Mouse (Mus musculus) thymus, postnatal 14 days (tissue): ENCODE measurements around the gene Tfr2.

Source experiments
- DNase-seq: peaks from one replicate; pipeline ENCODE4 v3.0.0; 2021

Gene Tfr2

DNA sequence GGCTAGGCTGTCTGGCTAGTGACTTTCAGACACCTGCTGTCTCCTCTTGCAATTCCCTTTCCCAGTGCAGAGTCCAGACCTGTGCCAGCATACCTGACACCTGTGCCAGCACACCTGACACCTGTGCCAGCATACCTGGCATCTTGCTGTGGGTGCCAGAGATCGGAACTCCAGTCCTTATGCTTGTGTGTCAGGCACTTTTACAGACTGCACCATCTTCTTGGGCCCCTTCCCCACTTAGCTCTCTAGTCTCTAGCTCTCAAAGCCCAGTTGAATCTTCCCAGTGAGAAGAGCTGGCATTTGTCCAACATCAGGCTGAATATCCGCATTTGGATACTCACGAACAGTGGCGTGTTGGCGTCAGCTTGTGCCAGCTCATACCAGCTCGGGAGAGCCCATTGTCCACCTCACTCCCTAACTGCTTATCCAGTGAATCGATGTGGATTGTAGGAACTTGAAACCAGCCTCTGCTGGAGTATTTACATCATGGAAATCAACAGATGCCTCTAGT lies 30.3 kb upstream of the Tfr2 start:
- no peak for DNase-seq

DNA sequence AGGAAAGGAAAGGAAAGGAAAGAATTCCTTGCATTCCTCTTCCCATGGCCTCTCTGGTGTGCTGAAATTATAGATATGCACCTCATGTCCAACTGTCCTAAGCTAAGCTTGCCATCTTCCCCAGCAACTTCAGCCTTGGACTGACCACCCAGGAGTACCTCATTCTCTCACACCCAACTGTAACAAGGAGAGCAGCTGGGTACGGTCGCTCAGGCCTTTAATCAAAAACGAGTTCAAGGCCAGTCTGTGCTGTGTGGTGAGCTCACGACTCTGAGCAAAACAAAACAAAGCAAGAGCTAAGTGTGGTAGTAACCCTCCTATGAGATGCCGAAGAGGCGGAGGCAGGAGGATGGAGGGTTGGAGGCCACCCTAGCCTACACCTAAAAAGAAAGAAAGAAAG lies 28.6 kb upstream of the Tfr2 start:
- DNase-seq, result no peak

DNA sequence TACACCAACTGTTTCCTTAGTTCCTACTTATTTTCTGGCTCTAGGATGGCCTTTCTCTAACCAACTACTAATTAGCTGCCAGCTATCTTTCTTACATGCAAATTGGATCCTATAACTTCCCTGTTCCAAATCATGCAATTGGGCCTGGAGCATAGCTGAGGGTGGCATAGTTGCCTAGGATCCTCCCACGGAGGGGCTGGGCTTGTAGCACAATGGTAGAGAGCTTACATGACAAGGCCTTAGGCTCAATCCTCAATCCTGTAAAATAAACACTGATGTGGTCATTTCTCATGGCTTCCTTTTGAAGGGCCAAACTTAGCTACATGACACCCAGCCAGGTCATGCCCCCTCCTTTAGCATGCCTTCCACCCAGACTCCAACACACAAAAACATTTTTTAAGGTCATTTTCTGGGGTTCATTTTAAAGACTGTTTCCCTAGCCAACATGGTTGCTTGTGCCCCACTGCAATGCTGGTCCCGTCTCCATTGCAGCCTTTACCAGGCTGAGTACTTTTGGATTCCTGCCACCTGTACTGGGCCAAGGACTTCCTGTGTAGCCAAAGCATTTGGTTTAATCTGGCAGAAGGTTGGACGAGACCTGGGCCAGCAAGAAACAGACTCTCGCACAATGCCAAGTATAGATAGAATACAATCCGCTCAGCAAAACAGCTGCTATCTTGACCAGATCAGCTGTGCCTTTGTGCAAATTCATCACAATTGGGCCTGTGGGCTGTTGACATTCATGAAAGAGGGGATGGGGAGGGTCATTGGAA lies 27.7 kb upstream of the Tfr2 start:
- no peak for DNase-seq

DNA sequence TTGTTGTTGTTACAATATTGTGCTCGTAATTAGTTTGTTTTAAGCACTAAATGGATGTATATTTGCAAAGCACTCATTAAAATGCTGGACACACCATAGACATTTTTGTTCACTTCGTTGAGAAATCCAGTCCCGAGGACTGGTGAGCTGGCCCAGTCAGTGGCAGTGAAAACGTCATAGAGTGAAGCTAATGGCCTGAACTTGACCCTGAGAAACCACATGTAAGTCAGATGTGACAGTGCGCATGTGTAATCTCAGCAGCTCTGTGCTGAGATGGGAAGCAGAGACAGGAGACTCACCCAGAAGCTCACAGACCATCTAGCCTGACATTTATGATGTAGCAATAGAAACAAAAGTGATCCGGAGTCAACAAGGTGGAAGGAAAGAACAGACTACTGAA lies 24.7 kb upstream of the Tfr2 start:
- DNase-seq, result no peak

DNA sequence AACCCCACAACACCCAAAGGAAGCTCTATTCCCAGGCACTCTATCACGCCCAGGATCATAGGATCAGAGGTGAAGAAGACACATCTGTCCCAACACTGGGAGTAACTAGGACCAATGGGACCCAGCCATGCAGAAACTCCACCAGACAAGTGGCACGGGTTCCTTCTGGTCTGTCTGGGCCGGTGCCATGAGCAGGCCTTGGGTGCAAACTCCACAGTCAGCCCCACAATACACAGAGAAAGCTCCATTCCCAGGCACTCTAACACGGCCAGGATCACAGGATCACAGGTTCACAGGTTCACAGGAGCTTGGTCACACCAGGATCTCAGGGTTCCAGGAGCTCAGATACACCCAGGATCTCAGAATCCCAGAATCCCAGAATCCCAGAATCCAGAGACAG lies 24.0 kb upstream of the Tfr2 start:
- DNase-seq, result no peak

DNA sequence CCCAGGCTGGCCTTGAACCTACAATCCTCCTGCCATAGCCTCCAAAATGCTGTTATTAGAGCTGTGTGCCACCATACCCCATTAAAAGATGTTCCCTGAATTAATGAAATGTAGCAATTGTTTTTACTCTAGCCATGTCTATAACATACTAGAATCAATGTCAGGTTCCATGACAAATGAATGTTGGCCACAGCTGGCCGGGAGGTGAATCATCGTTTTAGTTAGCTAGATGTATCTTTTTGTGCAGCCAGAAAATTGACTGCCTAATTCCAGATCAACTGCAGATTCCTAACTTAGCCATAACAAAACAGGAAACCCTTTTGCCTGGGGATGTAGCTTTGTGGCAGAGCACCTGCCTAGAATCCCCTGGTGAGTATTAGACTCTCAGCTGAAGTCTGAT lies 19.8 kb upstream of the Tfr2 start:
- DNase-seq, result no peak

DNA sequence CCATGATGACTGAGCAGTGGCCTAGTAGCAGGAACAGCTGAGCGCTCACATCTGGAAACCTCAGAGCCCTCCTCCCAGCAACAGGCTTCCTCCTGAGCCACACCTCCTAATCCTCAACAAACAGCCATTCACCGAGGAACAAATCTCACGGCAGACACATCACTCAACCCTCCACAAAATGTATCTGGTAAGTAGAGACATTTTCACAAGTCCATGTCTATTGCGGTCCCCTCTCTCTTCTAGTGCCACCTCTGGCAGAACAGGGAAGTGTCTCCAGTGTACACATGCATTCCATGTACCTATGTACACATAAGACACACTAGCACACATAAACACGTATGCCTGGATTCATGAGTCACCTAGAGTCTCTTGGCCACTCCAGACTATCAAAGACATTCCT lies 18.5 kb upstream of the Tfr2 start:
- no peak for DNase-seq

DNA sequence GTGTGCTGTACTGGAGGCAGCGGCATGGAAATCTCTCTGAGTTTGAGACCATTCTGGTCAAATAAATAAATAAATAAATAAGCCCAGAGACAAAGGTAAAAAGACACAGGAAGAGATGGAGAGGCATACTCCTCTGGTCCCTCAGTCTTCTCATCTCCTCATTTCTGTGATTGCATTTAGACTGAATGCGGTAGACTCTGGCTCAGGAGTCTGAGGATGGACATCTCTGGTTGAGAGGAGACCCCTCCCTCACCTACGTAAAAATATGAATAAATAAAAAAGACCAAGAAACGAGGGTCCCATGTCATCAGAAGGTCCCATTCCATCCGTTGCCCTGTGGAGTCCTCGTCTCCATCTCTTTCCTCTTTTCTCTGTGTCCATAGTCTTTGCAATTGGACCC lies 16.6 kb upstream of the Tfr2 start:
- DNase-seq, result no peak

DNA sequence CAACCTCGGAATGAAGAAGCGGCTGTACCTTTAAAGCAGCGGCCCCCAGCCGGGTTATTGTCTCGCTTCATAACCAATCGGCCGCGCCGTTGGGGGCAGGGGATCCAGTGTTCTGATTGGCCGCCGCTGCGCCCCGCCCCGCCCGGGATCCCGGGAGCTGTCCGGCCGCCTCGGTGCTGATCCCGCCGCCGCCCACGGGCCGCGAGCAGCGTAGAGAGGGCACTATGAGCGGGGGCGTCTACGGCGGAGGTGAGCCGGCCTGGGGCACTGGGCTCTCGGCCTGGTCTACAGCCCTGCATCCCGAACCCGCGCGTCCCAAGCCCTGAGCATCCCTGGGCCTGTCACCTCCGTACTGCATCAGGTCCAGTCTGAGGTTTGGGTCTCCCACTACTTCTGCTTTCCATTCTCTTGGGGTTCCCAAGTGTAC lies 16.2 kb upstream of the Tfr2 start, which contains the start of gene Actl6b:
Gene Actl6b (plus strand): TSS at position 107 of the 427 bp plus-strand sequence.
- DNase-seq, result peak; percentile 76

DNA sequence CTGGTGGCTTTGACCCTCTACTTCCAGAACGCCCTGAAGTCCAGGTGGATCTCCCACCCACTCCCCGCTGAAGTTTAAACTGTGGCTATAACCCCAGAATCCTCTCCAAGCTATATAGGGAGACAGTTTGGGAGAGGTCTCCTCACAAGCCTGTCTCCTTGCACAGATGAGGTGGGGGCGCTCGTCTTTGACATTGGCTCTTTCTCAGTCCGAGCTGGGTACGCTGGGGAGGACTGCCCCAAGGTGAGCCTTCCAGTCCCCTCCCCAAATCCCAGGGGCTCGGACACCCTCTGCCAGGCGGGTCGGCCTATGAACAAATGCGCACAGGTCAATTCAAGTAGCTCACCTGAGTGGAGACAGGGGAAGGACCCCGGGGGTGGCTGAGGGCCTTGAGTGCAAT lies 15.7 kb upstream of the Tfr2 start:
- DNase-seq, result no peak

DNA sequence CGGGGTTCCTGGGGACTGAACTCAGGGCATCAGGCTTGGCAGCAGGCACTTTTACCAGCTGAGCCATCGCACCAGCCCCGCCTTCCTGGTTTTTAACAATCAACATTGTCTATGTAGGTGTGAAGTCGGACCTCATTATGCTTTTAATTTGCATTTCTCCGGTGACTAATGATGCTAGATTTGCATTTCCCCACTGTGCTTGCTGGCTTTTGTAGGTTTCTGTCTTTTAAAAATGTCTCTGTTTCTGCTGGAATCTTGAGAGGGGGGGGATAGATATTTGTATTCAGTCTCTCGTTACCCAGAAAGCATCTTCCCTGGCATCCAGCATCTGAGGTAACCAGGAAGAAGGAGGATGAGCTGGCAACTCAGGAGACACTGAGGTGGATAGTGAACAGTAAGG lies 8.1 kb upstream of the Tfr2 start:
- no peak for DNase-seq

DNA sequence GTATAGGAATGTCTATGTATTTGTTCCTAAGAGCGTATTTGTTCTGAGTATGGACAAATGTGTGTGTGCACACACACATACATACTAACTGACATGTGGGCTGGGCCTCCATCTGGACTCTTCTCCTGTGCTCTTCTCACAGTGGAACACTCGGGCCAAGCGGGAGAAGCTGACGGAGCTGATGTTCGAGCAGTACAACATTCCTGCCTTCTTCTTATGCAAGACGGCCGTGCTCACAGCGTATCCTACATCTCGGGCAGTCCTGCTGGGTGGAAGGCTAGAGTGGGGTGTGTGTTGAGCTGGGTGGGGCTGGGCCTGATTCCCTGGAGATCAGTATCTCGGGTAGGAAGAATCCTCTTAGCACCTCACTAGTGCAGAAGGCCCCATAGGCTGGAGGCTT lies 6.7 kb upstream of the Tfr2 start:
- DNase-seq, result no peak

DNA sequence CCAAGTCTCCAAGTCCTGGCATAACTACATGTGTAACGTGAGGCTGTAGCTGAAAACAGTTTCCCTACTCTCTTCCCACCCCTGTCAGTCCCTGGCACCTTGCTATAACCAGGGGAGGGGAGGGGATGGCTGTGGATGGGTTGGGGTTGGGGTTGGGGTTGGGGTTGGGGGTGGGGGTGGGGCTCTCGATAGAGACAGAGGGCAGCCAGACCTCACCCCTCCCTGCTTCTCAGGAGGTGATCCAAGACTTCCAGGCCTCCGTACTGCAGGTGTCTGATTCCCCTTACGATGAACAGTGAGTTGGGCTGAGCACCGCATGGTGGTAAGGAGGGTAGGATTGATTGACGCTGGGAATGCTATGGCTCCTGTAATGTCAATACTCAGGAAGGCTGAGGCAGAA lies 3.9 kb upstream of the Tfr2 start:
- no peak for DNase-seq

DNA sequence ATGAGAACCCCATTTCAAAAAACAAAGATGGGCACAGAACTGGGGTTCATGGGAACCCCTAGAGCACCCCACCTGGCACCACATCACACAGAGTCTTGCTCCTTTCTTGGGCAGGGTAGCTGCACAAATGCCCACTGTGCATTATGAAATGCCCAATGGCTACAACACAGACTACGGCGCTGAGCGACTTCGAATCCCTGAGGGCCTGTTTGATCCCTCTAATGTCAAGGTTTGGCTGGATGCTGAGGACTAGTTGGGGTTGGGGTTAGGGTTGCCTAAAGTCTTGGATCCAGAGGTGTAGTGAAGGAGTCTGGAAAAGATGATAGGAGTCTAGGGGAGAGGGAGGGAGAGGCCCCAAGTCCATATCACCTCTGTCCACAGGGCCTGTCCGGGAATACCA lies 3.2 kb upstream of the Tfr2 start:
- DNase-seq, result no peak

DNA sequence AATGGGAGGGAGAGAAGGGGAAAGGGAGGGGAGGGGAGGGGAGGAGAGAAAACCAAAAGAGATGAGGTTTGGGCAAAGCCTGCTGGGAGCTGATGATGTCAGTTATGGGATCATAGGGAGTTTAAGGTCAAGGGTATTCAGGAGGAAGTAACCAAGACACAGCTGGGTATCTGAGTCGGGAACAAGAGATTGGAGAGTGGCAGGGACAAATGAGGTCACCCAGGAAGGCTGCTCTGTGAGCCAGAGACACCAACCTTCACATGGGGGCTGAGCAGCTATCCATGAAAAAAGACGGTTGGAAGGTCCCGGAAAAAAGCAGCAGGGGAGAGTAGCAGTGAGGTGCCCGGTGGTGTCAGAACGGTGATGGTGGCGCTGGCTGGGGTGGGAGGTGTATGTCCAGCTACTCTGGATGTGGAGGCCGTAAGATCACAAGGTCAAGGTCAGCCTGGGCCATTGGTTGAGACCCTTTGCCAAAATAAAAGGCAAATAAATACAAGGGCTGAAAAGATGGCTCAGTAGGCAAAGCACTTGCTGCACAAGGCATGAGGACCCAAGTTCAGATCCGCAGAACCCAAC lies 1.3 kb upstream of the Tfr2 start:
- DNase-seq, result no peak

DNA sequence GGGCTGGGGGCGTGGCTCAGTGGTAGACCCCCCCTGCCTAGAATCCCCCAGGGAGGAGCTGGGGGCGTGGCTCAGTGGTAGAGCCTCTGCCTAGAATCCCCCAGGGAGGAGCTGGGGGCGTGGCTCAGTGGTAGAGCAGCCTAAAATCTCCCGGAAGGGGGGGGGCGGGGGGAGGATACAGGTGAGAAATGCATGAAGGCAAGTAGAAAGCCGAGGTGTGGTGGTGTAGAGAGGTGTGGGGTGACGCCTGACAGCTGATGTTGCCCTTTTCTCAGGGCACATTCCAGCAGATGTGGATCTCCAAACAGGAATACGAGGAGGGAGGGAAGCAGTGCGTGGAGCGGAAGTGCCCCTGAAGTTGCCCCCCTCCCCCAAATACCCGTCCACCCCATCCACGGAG lies 609 bp upstream of the Tfr2 start:
- DNase-seq, result no peak

DNA sequence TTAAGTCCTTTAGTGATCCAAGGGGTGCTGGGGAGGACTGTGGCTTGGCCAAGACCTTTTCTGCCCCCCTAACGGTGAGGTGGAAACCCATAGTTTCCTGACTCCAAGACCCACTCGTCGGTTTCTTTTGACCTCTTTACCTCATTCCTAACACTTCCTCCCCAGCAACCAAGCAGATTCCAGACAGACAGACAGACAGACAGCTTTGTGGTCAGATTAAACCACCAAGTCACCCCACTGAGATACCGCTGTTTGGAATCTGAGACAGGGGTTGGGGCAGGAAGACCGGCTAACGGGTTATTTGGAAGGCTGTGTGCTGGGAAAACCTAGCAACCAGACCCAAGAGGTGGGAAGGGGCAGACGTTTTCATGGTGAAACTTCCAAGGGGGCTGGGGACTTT lies 541 bp downstream of the Tfr2 start:
- no peak for DNase-seq

DNA sequence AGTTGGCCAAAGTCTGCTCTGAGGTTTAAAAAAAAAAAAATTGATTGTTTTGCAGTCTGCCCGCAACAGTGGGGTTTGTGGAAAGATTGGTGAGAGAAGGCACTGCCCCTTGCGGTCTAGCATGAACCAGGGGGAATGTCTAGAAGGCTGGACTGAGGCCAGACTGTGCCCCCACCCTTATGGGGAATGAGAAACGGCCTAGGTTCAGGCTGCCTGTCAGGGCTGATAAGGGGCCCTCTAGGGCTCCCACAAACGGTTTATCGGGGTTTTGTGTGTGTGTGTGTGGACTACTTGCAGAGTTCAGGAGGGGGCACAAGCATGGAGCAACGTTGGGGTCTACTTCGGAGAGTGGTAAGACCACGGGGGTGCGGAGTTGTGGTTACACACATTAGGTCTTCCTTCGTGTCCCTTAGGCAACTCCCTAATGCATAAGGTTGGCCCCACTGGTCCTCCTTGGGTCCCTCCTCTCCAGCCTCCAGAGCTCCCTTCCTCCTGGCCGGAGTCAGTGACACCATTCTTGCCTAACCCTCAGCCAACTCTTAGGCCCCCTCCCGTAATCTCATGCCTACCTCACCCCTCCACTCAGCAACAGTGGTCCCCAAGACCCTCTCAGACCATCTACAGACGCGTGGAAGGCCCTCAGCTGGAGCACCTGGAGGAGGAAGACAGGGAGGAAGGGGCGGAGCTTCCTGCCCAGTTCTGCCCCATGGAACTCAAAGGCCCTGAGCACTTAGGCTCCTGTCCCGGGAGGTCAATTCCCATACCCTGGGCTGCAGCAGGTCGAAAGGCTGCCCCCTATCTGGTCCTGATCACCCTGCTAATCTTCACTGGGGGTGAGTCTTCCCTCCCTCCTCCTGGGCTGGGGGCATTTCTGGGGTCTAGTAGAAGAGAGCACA lies 1.3 kb downstream of the Tfr2 start:
- DNase-seq, result no peak

DNA sequence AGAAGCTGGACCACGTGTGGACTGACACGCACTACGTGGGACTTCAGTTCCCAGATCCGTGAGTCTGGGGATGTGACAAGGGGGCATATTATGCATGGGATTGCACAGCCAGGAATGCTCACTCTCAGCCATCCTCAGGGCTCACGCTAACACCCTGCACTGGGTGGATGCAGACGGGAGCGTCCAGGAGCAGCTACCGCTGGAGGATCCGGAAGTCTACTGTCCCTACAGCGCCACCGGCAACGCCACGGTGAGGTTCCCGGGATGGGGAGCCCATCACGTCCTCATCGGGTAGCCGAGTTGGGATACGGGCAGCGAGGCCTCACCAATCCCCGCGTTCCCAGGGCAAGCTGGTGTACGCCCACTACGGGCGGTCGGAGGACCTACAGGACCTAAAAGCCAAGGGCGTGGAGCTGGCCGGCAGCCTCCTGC lies 4.8 kb downstream of the Tfr2 start:
- DNase-seq, result no peak

DNA sequence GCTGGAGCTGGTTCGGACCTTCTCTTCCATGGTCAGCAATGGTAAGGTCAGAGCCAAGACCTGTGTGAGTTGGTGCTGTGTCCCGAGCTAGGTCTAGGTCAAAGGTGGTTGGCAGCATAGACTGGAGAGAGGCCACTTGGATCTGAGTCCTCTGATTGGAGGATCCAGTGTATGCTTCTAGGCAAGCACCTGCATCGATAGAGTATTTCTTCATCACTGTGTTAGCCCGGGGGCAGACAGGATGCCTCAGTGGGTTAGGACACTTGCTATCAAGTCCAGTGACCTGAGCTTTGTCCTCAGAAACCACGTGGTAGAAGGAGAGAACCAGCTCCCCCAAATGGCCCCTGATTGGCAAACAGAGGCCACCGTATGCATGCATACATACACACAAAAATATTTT lies 10.6 kb downstream of the Tfr2 start:
- DNase-seq, result no peak

DNA sequence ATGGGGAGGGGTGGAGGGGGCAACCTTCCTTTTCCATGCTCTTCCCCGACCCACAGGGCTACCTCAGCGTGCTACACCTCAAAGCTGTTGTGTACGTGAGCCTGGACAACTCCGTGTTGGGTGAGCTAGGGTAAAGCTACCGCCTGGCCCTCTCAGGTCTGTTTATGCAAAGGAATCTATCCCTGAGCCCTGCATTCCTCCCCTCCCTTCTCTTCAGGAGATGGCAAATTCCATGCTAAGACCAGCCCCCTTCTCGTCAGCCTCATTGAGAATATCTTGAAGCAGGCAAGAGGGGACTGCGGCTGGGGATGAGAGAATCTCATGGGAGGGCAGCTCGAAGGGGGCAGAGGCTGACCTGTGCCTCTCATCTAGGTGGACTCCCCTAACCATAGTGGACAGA lies 13.1 kb downstream of the Tfr2 start:
- no peak for DNase-seq

DNA sequence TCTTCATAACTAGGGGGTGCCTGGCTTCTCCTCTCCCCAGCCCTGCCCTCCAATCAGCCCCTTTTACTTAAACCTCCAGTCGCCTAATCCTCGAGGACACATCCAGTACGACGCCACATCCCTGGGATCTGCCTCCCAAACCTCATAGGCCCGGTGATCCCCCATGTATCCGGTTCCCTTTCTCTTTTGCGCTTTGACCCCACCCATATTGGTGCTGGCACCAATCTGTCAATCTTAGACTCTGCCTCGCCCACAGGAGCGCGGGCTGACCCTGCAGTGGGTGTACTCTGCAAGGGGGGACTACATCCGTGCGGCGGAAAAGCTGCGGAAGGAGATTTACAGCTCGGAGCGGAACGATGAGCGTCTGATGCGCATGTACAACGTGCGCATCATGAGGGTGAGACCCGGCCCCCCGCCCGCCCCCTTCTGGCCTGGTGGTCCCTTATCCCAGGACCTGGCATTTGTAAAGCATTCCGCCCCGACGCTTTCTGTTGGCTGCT lies 14.1 kb downstream of the Tfr2 start:
- DNase-seq, result peak; percentile 63

DNA sequence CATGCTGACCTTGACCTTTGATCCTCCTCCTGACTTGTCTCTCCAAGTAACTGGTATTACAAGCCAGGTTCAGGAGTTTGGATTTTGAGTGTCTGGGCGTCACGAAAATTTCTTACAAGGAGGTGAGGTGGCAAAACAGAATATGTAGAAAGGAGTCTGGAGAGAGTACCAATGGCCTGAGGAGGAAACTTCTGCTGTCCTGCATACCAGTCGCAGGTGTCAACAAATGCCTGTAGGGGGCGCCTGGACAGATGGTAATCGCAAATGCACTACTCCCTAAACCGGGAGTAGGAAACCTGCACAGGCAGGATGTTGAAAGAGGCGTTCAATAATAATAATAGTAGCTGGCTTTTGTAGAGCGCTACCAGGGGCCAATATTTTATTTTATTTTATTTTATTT lies 15.3 kb downstream of the Tfr2 start:
- DNase-seq, result peak; percentile 83

DNA sequence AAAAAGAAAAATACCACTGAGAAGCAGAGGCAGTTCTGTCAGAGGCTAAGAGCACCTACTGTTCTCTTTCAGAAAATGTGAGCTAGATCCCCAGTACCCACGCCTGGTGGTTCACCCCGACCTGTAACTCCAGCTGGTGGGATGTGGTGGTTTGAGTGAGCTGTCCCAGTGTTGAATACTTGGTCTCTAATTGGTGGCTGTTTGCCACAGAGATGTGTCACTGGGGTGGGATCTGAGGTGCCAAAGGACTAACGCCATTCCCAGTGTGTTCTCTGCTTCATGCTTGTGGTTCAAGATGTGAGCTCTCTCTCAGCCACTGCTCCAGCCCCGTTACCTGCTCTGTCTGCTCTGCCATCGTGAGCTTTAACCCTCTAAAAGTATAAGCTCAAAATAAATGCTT lies 20.9 kb downstream of the Tfr2 start:
- DNase-seq, result no peak
